Mouse (Mus musculus): ENCODE data around the gene Adm.

Gene Adm

DNA sequence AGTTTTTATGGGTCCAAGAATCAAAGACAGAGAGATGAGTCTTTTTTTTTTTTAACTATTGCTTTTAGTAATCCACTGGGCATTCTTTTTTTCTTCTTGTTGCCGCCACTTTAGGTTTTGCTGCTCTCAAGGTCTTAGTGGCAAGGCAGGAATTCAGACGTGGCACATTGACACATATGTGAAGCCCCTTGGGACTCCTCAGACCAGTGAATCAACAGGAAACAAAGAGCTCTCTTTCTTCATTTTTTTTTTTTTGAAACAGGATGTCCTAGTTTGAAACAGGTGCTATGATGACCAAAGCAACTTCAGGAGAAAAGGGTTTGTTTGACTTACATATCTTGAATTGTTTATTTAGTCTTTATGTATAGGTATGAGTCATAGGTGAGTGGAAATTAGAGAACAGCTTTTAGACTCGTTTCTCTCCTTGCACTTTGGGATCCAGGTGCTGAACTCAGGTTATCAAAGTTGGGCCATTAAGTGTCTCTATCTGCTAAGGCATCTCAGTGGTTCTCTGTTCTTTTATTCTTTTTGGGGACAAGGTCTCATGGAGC lies 31.0 kb downstream of the Adm start:
- no peak for DNase-seq (ENCODE audit: low read depth, low spot score)

- DNase-seq (ENCODE audit: low read depth, low spot score), result no peak
These were observed 39.1 kb downstream of the Adm start for GRCm38 (mm10) chr7:110666537-110666936.

GRCm38 (mm10) chr7:110668247-110668646 lies 40.8 kb downstream of the Adm start:
- DNase-seq (ENCODE audit: low read depth, low spot score), result peak; percentile 63

DNA sequence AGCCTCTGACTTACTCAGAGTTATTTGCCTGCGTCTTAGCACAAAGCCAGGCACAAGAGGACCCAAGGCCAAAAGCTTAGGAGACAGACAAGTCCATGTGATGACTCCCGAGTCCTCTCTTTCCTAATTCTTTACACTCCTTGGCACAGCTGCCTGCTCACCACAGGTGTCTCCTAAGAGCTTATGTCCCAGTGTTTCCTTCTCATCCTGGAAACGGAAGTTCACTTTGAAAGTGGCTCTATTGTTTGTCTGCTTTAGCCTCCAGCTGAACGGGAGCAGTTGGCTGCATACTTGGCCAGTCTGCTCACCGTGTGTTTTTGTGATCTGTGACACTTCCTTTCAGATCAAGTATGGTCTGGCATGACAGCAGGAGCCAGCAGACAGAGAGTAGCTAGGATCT lies 41.3 kb downstream of the Adm start:
- DNase-seq (ENCODE audit: low read depth, low spot score), result peak; percentile 53

DNA sequence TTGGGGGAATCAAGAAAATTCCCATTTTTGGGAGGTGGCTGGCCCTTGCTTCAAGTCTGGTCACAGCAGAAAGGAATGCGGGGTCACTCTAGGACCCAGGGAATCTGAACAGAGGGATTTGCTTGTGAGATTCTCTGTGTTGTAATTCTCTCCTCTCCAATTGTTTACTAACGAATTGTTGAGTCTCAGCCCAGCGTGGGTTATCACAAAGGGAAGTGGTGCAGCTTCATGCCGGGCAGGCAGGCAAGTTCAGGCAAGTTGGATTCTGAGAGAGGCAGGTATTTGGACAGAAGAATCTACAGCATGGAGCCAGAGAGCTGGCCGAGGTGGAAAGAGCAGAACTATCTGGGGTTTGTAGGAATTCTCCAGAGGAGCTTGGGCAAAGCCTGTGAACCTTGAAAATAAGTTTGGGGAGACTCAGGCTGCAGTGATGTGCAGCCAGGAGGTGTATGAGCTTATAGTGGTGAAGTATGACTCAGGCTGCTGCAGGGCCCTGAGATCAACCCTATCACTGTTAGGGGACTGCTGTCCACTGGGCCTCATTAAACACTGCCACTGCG lies 43.7 kb downstream of the Adm start:
- no peak for DNase-seq (ENCODE audit: low read depth, low spot score)
